Mouse (Mus musculus): ENCODE measurements around the gene Cacnb3.

Cacnb3 gene

GRCm38 (mm10) chr15:98635291-98635841 lies 4.7 kb downstream of the Cacnb3 start:
- DNase-seq (ENCODE audit: low spot score) = no peak

GRCm38 (mm10) chr15:98636517-98636916 lies 5.9 kb downstream of the Cacnb3 start:
- DNase-seq (ENCODE audit: low spot score) = no peak

GRCm38 (mm10) chr15:98637155-98637554 lies 6.5 kb downstream of the Cacnb3 start:
- no peak for DNase-seq (ENCODE audit: low spot score)

- DNase-seq (ENCODE audit: low spot score) = no peak
These were observed 9.5 kb downstream of the Cacnb3 start for GRCm38 (mm10) chr15:98640157-98640556.

GRCm38 (mm10) chr15:98644406-98644805 lies 13.8 kb downstream of the Cacnb3 start:
- no peak for DNase-seq (ENCODE audit: low spot score)

- no peak for DNase-seq (ENCODE audit: low spot score)
These were observed 14.7 kb downstream of the Cacnb3 start for GRCm38 (mm10) chr15:98645057-98646026.

GRCm38 (mm10) chr15:98646737-98647136 lies 16.1 kb downstream of the Cacnb3 start:
- DNase-seq (ENCODE audit: low spot score) = no peak

- DNase-seq (ENCODE audit: low spot score) = no peak
These were observed 16.7 kb downstream of the Cacnb3 start for GRCm38 (mm10) chr15:98647308-98647707.

- no peak for DNase-seq (ENCODE audit: low spot score)
These were observed 17.4 kb downstream of the Cacnb3 start for GRCm38 (mm10) chr15:98648071-98648470.

- no peak for DNase-seq (ENCODE audit: low spot score)
These were observed 20.8 kb downstream of the Cacnb3 start for GRCm38 (mm10) chr15:98651431-98651830.

GRCm38 (mm10) chr15:98652174-98652573 lies 21.5 kb downstream of the Cacnb3 start:
- DNase-seq (ENCODE audit: low spot score) = no peak

GRCm38 (mm10) chr15:98656982-98657751 lies 26.5 kb downstream of the Cacnb3 start:
- DNase-seq (ENCODE audit: low spot score) = no peak

- DNase-seq (ENCODE audit: low spot score) = no peak
These were observed 31.5 kb downstream of the Cacnb3 start for GRCm38 (mm10) chr15:98662198-98662566.

- peak; percentile 84 for DNase-seq (ENCODE audit: low spot score)
These were observed 32.2 kb downstream of the Cacnb3 start, which contains the start of gene Ddx23 for GRCm38 (mm10) chr15:98662567-98663545. Ddx23 (minus strand) TSS chr15:98662894.

- no peak for DNase-seq (ENCODE audit: low spot score)
These were observed 33.6 kb downstream of the Cacnb3 start for GRCm38 (mm10) chr15:98664042-98664907.

GRCm38 (mm10) chr15:98672592-98672991 lies 42.0 kb downstream of the Cacnb3 start:
- no peak for DNase-seq (ENCODE audit: low spot score)

GRCm38 (mm10) chr15:98673732-98674131 lies 43.1 kb downstream of the Cacnb3 start:
- DNase-seq (ENCODE audit: low spot score) = no peak

GRCm38 (mm10) chr15:98674284-98674993 lies 43.8 kb downstream of the Cacnb3 start:
- no peak for DNase-seq (ENCODE audit: low spot score)

- DNase-seq (ENCODE audit: low spot score) = no peak
These were observed 44.4 kb downstream of the Cacnb3 start for GRCm38 (mm10) chr15:98674994-98675545.

Data from urinary bladder, postnatal 10 days (tissue).